ENCODE assay signal across 13 mouse cellular contexts in the genomic region with DNA sequence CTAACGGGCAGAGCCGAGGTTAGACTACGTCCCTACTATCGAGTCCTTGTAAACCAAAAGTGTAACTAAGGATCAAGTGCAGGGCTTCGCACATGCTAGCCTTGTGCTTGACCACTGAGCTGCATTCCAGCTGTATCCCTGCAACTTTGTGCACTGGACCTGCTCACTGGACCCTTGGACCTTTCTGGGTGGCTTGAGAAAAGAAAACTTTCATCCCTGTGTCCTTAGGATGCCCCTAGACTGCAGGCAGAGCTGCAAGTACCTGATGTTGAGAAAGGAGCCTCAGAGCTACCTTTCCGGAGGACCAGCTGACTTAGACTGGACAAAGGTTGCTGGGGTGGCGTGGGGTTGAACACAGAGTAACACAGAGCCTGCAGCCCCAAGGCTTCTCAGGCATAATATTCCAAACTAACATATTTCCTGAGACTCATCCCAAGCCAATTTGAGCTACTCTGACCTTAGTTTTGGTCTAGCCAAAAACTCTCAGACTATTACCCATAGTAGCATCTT. TPM values are rescaled to one million over a fixed set of nuclear protein-coding genes. Genes with fewer than 3 reads are reported as not detected.
"Had no signal": no experiment of that assay in that cellular context is flagged by ENCODE, and none has a peak within 500 bp of the region (broad histone marks: within the 10 kb centered on the region; RNA-seq: fewer than 3 reads in every experiment).

No protein-coding gene starts in this region.

- H3K9ac ChIP-seq: hindbrain, embryonic 14.5 days; intestine, embryonic 15.5 days; liver, embryonic 14.5 days; neural tube, embryonic 13.5 days had no signal

- H3K4me3 ChIP-seq: intestine, embryonic 15.5 days; left cerebral cortex, adult 2 months; megakaryocyte, embryonic 14.5 days; neural tube, embryonic 13.5 days had no signal

- H3K9me3 ChIP-seq: intestine, embryonic 15.5 days; megakaryocyte, embryonic 14.5 days; neural tube, embryonic 13.5 days had no signal

- ATAC-seq: intestine, embryonic 15.5 days; midbrain, embryonic 16.5 days had no signal

- H3K4me2 ChIP-seq: hindbrain, embryonic 14.5 days; intestine, embryonic 15.5 days; midbrain, embryonic 11.5 days; neural tube, embryonic 13.5 days had no signal

- H3K27ac ChIP-seq: hindbrain, embryonic 14.5 days; intestine, embryonic 15.5 days; left cerebral cortex, adult 2 months; liver, embryonic 14.5 days; neural tube, embryonic 13.5 days had no signal

- DNase-seq: lung, adult 2 months; lung, postnatal 10 days; lung, postnatal 4 days; right cerebral cortex, postnatal 14 days; thymus, postnatal 36 days had no signal

- H3K27me3 ChIP-seq: intestine, embryonic 15.5 days; megakaryocyte, embryonic 14.5 days; neural tube, embryonic 13.5 days had no signal

RNA-seq across cellular contexts. Expression of gene Mst1, which starts 10.4 kb away (rescaled TPM):
- polyA plus RNA-seq: hindbrain, embryonic 14.5 days; midbrain, embryonic 16.5 days had no signal
